Mouse (Mus musculus): ENCODE data around the gene Taf5l. TPM values are rescaled to one million over a fixed set of nuclear protein-coding genes. Genes with fewer than 3 reads are reported as not detected.

The Taf5l gene
- polyA plus RNA-seq, 1 experiment from 2014 or later, result 37.0 TPM

GRCm38 (mm10) chr8:124007829-124008228 is 13.4 kb downstream of the Taf5l start:
- Histone ChIP-seq H3K36me3 (peaks cover 66% of the 10 kb centered on the region), H3K27me3 (no peaks in the 10 kb centered on the region), H3K4me1 (no peaks in the 10 kb centered on the region), H3K9ac (no peak overlapping the region), H3K4me3 (no peak overlapping the region), H3K27ac (no peak overlapping the region), H3K4me2 (no peak overlapping the region), H3K9me3 (no peaks in the 10 kb centered on the region)
- 73% methylated on average over 6 of the region's 6 CpGs for whole genome bisulfite sequencing
- ATAC-seq (ENCODE audit: borderline replicate concordance, extremely low read depth, low FRiP score, low TSS enrichment), result no peak

GRCm38 (mm10) chr8:124002546-124003108 is 18.6 kb downstream of the Taf5l start:
- ATAC-seq (ENCODE audit: borderline replicate concordance, extremely low read depth, low FRiP score, low TSS enrichment), result no peak; the same call in 1 of the 2 replicates
- H3K36me3 ChIP-seq, result peaks cover 83% of the 10 kb centered on the region
- no peaks in the 10 kb centered on the region for H3K27me3 ChIP-seq
- no peak overlapping the region for H3K9ac ChIP-seq
- no peak overlapping the region for H3K4me3 ChIP-seq
- 88% methylated on average over 10 of the region's 10 CpGs for WGBS
- no peaks in the 10 kb centered on the region for H3K4me1 ChIP-seq
- H3K9me3 ChIP-seq, result no peaks in the 10 kb centered on the region
- H3K27ac ChIP-seq, result no peak overlapping the region
- H3K4me2 ChIP-seq, result no peak overlapping the region

GRCm38 (mm10) chr8:123999568-123999967 is 21.6 kb downstream of the Taf5l start:
- H3K9ac ChIP-seq, result no peak overlapping the region
- no peak for ATAC-seq (ENCODE audit: borderline replicate concordance, extremely low read depth, low FRiP score, low TSS enrichment)
- H3K27ac ChIP-seq, result no peak overlapping the region
- WGBS, result 88% methylated on average over 2 of the region's 2 CpGs
- H3K4me2 ChIP-seq, result no peak overlapping the region
- H3K36me3 ChIP-seq, result peaks cover 63% of the 10 kb centered on the region
- no peaks in the 10 kb centered on the region for H3K9me3 ChIP-seq
- no peak overlapping the region for H3K4me3 ChIP-seq
- H3K27me3 ChIP-seq, result no peaks in the 10 kb centered on the region
- H3K4me1 ChIP-seq, result no peaks in the 10 kb centered on the region

- no peaks in the 10 kb centered on the region for H3K27me3 ChIP-seq
- WGBS, result 74% methylated on average over 3 of the region's 3 CpGs
- no peaks in the 10 kb centered on the region for H3K9me3 ChIP-seq
- peak; percentile 64 for ATAC-seq (ENCODE audit: borderline replicate concordance, extremely low read depth, low FRiP score, low TSS enrichment)
- peak overlapping the region; percentile 34; the same call in 1 of the 2 replicates for H3K27ac ChIP-seq
- no peak overlapping the region for H3K9ac ChIP-seq
- H3K4me1 ChIP-seq, result peaks cover 5% of the 10 kb centered on the region; the same call in 1 of the 2 replicates
- H3K4me3 ChIP-seq, result no peak overlapping the region
- no peak overlapping the region for H3K4me2 ChIP-seq
- peaks cover 20% of the 10 kb centered on the region for H3K36me3 ChIP-seq
Observed at GRCm38 (mm10) chr8:123993997-123994396, 27.2 kb downstream of the Taf5l start.

GRCm38 (mm10) chr8:123993597-123993996 is 27.6 kb downstream of the Taf5l start:
- H3K36me3 ChIP-seq, result peaks cover 16% of the 10 kb centered on the region
- 0 out of 2 replicates have a peak, but pooled peaks have one; percentile 8 for ATAC-seq (ENCODE audit: borderline replicate concordance, extremely low read depth, low FRiP score, low TSS enrichment)
- 77% methylated on average over 5 of the region's 5 CpGs for WGBS
- H3K4me3 ChIP-seq, result no peak overlapping the region
- H3K9me3 ChIP-seq, result no peaks in the 10 kb centered on the region
- no peak overlapping the region for H3K9ac ChIP-seq
- peaks cover 7% of the 10 kb centered on the region; the same call in 1 of the 2 replicates for H3K4me1 ChIP-seq
- H3K27ac ChIP-seq, result peak overlapping the region; percentile 34; the same call in 1 of the 2 replicates
- H3K27me3 ChIP-seq, result no peaks in the 10 kb centered on the region
- H3K4me2 ChIP-seq, result no peak overlapping the region

GRCm38 (mm10) chr8:123992587-123992986 is 28.6 kb downstream of the Taf5l start:
- Histone ChIP-seq H3K4me2 (no peak overlapping the region), H3K36me3 (peaks cover 10% of the 10 kb centered on the region), H3K9me3 (no peaks in the 10 kb centered on the region), H3K9ac (no peak overlapping the region), H3K4me1 (peaks cover 7% of the 10 kb centered on the region; the same call in 1 of the 2 replicates), H3K27ac (no peak overlapping the region), H3K4me3 (no peak overlapping the region), H3K27me3 (no peaks in the 10 kb centered on the region)
- WGBS, result 80% methylated on average over 8 of the region's 8 CpGs
- no peak for ATAC-seq (ENCODE audit: borderline replicate concordance, extremely low read depth, low FRiP score, low TSS enrichment)

GRCm38 (mm10) chr8:123990277-123991049 is 30.7 kb downstream of the Taf5l start:
- Histone ChIP-seq H3K4me1 (peaks cover 7% of the 10 kb centered on the region; the same call in 1 of the 2 replicates), H3K36me3 (no peaks in the 10 kb centered on the region; the same call in 1 of the 2 replicates), H3K4me3 (no peak overlapping the region), H3K4me2 (no peak overlapping the region), H3K9me3 (no peaks in the 10 kb centered on the region), H3K27ac (no peak overlapping the region), H3K9ac (no peak overlapping the region), H3K27me3 (no peaks in the 10 kb centered on the region)
- ATAC-seq (ENCODE audit: borderline replicate concordance, extremely low read depth, low FRiP score, low TSS enrichment), result no peak
- WGBS, result 70% methylated on average over 13 of the region's 13 CpGs

- H3K27me3 ChIP-seq, result no peaks in the 10 kb centered on the region
- no peaks in the 10 kb centered on the region for H3K9me3 ChIP-seq
- no peaks in the 10 kb centered on the region for H3K36me3 ChIP-seq
- H3K4me3 ChIP-seq, result no peak overlapping the region
- no peak overlapping the region for H3K9ac ChIP-seq
- 47% methylated on average over 7 of the region's 7 CpGs for WGBS
- no peak overlapping the region for H3K4me2 ChIP-seq
- H3K4me1 ChIP-seq, result peaks cover 3% of the 10 kb centered on the region; the same call in 1 of the 2 replicates
- ATAC-seq (ENCODE audit: borderline replicate concordance, extremely low read depth, low FRiP score, low TSS enrichment), result no peak
- H3K27ac ChIP-seq, result no peak overlapping the region
Observed at GRCm38 (mm10) chr8:123989128-123989527, 32.1 kb downstream of the Taf5l start.

GRCm38 (mm10) chr8:123988605-123989038 is 32.6 kb downstream of the Taf5l start:
- ATAC-seq (ENCODE audit: borderline replicate concordance, extremely low read depth, low FRiP score, low TSS enrichment), result no peak
- no peak overlapping the region for H3K9ac ChIP-seq

GRCm38 (mm10) chr8:123982826-123983400 is 38.3 kb downstream of the Taf5l start, which contains the start of gene Abcb10:
Gene Abcb10 (minus strand): TSS chr8:123983122.
- Histone ChIP-seq H3K27ac (peak within 1 kb of the TSS; percentile 92), H3K36me3 (no peaks in the 10 kb centered on the region), H3K9ac (peak within 1 kb of the TSS; percentile 78), H3K4me1 (peaks cover 18% of the 10 kb centered on the region), H3K9me3 (no peaks in the 10 kb centered on the region), H3K4me2 (peak within 1 kb of the TSS; percentile 97), H3K27me3 (no peaks in the 10 kb centered on the region), H3K4me3 (peak within 1 kb of the TSS; percentile 85)
- ATAC-seq (ENCODE audit: borderline replicate concordance, extremely low read depth, low FRiP score, low TSS enrichment), result peak; percentile 94
- under 1% methylated on average over 54 of the region's 56 CpGs for WGBS

More at GRCm38 (mm10) chr8:123988605-123989038, 32.6 kb downstream of the Taf5l start:
- H3K4me2 ChIP-seq, result no peak overlapping the region
- H3K9me3 ChIP-seq, result no peaks in the 10 kb centered on the region
- no peak overlapping the region for H3K27ac ChIP-seq
- peaks cover 3% of the 10 kb centered on the region; the same call in 1 of the 2 replicates for H3K4me1 ChIP-seq
- 27% methylated on average over 6 of the region's 6 CpGs for WGBS
- H3K4me3 ChIP-seq, result no peak overlapping the region
- H3K36me3 ChIP-seq, result no peaks in the 10 kb centered on the region
- no peaks in the 10 kb centered on the region for H3K27me3 ChIP-seq

- ATAC-seq (ENCODE audit: borderline replicate concordance, extremely low read depth, low FRiP score, low TSS enrichment), result no peak
- Histone ChIP-seq H3K36me3 (no peaks in the 10 kb centered on the region), H3K4me2 (peak overlapping the region; percentile 97), H3K9ac (peak overlapping the region; percentile 78), H3K4me1 (peaks cover 18% of the 10 kb centered on the region), H3K9me3 (no peaks in the 10 kb centered on the region), H3K27me3 (no peaks in the 10 kb centered on the region), H3K4me3 (peak overlapping the region; percentile 85), H3K27ac (peak overlapping the region; percentile 92)
- under 1% methylated on average over 48 of the region's 48 CpGs for WGBS
Observed at GRCm38 (mm10) chr8:123982291-123982793, 38.9 kb downstream of the Taf5l start.

All from lung, embryonic 15.5 days (tissue).